Mouse (Mus musculus) testis, postnatal 14 days (tissue): Measurements from ENCODE around the gene Shkbp1.

Experiments
- DNase-seq: peaks from one replicate; pipeline ENCODE4 v3.0.0; 2021; ENCODE audit warnings: low spot score

Shkbp1 gene

GRCm38 (mm10) chr7:27355745-27356240 lies at the start of gene Shkbp1:
Shkbp1 (minus strand) TSS chr7:27356019.
- peak; percentile 86 for DNase-seq

GRCm38 (mm10) chr7:27404203-27404942 lies 48.6 kb upstream of the Shkbp1 start:
- no peak for DNase-seq

- DNase-seq, result peak; percentile 48
These were observed 46.9 kb upstream of the Shkbp1 start for GRCm38 (mm10) chr7:27402675-27403074.

- DNase-seq, result no peak
These were observed 44.7 kb upstream of the Shkbp1 start for GRCm38 (mm10) chr7:27400545-27400944.

GRCm38 (mm10) chr7:27397048-27397949 lies 41.5 kb upstream of the Shkbp1 start:
- DNase-seq, result peak; percentile 56

GRCm38 (mm10) chr7:27396184-27397047 lies 40.6 kb upstream of the Shkbp1 start:
- DNase-seq, result no peak

- no peak for DNase-seq
These were observed 39.8 kb upstream of the Shkbp1 start for GRCm38 (mm10) chr7:27395521-27396183.

GRCm38 (mm10) chr7:27391416-27391815 lies 35.6 kb upstream of the Shkbp1 start:
- DNase-seq, result no peak

- DNase-seq, result no peak
These were observed 33.4 kb upstream of the Shkbp1 start for GRCm38 (mm10) chr7:27389213-27389612.

GRCm38 (mm10) chr7:27384731-27385130 lies 28.9 kb upstream of the Shkbp1 start:
- DNase-seq, result peak; percentile 49

- no peak for DNase-seq
These were observed 28.3 kb upstream of the Shkbp1 start for GRCm38 (mm10) chr7:27384134-27384533.

- no peak for DNase-seq
These were observed 27.4 kb upstream of the Shkbp1 start for GRCm38 (mm10) chr7:27383233-27383632.

- DNase-seq, result no peak
These were observed 25.7 kb upstream of the Shkbp1 start for GRCm38 (mm10) chr7:27381560-27381959.

- no peak for DNase-seq
These were observed 25.2 kb upstream of the Shkbp1 start for GRCm38 (mm10) chr7:27381009-27381408.

GRCm38 (mm10) chr7:27379836-27380235 lies 24.0 kb upstream of the Shkbp1 start:
- no peak for DNase-seq

- DNase-seq, result no peak
These were observed 22.6 kb upstream of the Shkbp1 start for GRCm38 (mm10) chr7:27378431-27378830.

- DNase-seq, result no peak
These were observed 19.5 kb upstream of the Shkbp1 start for GRCm38 (mm10) chr7:27375274-27375673.

GRCm38 (mm10) chr7:27371715-27372462 lies 16.1 kb upstream of the Shkbp1 start:
- no peak for DNase-seq

GRCm38 (mm10) chr7:27369111-27369510 lies 13.3 kb upstream of the Shkbp1 start:
- DNase-seq, result no peak

- DNase-seq, result no peak
These were observed 12.2 kb upstream of the Shkbp1 start for GRCm38 (mm10) chr7:27367976-27368375.
